Mouse (Mus musculus): ENCODE data around the gene Syt1.

Syt1 gene

DNA sequence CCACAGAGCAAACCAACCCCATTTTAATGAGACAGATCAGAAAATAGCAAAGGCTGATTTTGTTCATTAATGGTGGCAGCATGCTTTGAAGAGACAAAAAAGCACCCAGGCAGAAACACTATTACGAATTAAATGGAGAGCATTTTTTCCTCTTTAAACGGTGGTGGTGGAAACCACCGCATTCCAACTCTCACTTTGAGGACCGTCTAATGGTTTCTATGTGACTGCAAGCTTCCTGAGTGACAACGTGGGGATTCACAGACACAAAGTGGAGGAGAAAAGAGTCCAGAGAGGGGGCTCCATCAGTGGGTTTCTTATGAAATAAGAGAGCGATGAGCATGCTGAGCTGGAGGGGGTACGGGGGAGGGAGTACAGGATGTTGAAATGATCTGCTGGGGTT, 496.1 kb downstream of the Syt1 start:
- no peak for DNase-seq (ENCODE audit: low spot score)

DNA sequence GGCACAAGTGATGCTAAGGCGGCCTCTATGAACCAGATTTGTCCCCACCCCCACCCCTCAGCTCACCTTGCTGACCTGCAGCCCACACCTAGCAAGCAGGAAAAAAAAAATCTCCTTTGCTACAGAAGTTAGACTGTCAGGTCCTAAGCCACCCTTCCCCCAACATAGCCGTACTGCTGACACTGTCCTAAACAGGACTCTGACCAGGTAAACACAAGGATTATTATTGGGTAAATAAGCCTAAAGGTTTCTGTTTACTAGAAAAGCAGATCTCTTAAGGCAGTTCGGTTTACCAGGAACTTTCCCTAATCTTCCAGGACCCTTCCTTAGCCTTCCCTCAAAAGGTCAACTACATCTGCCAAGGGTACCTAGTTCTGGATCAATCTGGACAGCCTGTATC, 501.2 kb downstream of the Syt1 start:
- DNase-seq (ENCODE audit: low spot score) = no peak

DNA sequence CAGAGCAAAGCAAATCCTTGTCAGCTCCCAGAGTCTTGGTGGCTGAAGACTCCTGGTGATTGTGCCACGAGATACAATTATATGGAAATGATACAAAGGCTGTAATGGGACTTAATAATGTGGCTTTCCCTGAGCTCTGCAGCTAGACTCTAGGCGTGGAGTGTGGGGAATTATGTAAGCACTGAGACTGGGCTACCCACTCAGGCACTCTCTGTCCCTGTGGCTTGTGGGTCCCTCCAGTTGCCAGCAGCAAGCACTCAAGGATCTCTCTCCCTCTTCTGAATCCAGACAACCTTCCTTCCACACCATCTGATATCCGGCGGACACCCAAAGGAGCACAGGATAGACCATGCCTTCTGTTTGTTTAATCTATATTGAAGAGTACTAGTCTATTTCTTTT, 503.9 kb downstream of the Syt1 start:
- DNase-seq (ENCODE audit: low spot score) = no peak

DNA sequence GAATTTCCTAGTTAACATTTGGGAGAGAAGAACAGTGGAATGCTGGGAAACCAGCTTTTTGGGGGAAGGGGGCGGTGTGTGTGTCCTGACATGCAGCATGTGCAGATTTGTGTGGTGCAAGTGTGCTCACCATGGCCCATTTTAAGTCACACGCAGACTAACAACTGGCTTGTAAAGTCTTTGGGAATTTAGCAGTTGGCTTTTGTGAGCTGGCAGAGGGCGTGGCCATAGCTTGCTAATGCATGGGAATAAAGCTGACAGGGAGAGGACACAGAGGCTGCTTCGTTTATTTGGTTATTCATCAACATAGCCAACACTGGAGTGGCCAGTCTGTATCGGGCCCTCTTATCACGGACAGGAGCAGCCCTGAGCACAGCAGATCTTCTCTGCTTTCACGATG, 505.9 kb downstream of the Syt1 start:
- DNase-seq (ENCODE audit: low spot score) = no peak

DNA sequence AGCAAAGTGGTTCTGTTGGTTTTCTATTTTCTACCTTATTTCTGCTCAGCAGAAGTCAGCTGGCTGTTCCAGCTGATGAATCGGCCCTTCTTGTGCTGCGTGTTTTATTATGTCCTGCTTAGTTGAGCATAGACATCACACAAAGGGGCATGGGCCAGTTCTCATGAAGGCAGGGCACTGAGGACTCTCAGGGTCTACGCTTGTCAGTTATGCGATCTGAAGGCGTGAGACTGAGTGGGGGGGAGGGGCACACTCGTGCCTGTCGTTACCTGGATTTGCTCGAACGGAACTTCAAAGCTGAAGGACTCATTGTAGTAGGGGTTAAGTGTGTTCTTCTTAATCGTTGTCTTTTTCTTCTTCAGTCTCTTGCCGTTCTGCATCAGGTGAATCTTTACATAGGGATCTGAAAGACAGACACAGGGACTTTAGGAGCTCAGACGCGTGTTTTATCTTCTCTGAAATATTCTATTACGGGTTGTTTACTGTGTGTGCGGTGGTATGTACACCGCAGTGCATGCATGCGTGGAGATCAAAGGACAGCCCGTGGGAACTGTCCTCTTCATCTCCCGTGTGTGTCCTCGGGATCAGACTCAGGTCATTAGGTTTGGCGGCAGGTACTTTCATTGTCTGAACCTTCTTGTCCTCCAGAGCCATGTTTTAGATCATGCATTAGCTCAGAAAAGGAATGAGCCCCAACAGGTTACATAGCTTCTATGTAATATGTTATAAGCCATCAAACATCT, 506.5 kb downstream of the Syt1 start:
- DNase-seq (ENCODE audit: low spot score) = no peak

DNA sequence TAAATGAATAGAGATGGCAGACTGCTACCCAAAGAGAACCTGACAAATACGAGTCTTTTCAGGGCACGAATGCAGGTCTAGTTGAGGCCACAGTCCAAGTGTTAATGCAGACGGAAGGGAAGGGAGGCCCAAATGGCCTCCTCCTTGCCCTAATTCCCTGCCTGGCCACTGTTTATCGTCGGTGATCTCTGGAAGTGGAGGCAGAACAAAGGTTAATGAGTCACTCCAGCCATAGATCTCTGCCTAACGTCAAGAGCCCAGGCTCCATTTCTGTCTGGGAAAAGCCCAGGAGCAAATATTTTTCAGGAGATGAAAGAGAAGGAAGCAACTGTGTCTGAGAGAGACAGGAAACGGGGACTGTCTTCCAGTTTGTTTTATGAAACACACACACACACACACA, 520.6 kb downstream of the Syt1 start:
- no peak for DNase-seq (ENCODE audit: low spot score)

DNA sequence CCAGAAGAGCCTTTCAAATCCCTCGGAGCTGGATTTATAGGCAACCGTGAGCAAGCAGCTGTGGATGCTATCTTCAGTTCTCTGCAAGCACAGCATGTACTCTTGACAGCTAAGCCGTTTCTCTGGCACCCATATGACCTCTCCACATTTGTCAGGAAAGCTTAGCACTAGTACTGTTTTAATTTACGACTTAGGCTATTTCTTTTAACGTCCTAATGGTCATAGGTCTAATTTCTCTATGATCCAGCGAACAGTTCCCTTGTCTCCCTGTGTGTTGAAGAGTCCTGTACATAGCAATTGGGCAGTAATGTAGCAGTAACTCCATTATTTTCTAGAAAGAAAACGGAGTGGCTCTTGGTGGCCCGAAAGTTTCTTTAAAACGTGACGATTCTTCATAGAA, 526.8 kb downstream of the Syt1 start:
- DNase-seq (ENCODE audit: low spot score) = no peak

DNA sequence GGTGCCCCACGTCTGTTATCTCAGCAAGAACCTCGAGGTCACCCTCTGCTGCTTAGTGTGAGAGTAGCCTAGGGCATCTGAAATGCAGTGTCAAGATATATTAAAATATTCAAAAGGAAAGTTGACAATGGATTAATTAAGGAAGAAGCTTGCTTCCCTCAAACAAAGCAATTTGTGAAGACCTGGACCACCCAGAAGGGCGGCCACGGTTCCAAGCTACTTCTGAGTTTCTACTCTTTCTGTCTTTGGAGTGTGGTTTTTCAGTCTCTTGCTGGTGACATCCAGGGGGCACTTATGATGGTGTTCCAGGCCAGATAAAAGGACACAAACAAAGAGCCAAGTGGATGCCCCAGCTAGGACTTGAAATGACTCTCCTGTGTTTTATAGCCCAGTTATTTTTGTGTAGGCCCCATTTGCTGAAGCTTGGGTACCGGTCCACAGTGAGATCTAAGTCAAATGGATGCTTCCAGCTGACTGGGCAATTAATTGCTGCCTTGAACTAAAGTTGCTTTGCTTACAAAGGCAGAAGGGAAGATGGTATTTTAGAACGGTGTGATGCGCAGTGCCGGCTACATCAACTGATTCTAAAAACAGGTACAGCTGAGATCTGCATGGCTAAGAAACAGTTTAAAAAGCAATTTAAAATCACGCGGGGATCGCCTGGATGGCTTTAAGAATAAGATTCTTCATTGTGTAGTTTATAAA, 530.5 kb downstream of the Syt1 start:
- no peak for DNase-seq (ENCODE audit: low spot score)

DNA sequence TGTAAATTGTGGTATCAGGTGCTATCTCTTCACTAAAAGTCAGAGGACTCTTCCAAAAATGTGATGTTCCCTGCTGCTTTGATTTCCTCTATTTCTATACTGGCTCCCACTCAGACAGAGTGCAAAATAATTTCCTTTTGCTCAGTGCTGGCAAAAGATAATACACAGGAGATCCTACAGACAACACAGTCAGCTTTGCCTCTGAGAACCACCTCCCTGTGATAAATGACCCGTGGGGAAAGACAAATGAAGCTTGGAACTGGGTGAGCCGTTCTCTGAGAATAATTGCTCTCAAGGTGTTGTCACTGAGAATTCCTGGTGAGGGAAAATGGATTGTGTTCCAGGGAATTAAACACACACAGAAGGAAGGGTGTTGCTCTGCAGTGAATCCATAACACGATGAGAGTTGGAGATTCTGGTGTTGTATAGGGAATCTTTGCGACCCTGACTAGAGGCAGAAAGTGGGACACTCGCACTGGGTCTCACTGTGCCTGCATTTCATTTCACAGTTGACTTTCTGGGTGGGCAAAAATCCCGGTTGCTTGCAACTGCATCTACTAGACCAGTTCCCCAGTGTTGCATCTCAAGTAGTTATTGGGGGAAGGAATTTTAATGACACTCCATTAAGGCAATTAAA, 540.3 kb downstream of the Syt1 start:
- no peak for DNase-seq (ENCODE audit: low spot score)

DNA sequence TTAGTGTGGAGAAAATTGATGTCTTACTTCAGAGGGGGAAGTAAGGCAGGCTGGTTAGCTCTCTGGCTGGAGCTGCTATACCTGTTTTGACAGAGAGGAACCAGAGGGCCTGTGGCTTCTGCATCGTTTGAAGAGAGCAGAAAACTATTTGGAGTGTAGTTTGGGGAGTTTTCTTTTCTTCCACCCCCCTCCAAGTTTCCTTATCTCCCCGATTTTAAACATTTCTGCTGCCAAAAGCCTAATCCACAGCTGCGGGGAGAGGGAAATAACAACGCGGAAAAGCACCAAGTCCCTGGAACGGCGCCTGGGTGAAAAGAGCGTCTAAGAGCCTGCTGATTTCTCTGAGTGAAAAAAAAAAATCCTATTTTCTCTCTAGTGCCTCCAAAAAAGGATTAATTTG, 544.2 kb downstream of the Syt1 start:
- DNase-seq (ENCODE audit: low spot score) = peak; percentile 68

DNA sequence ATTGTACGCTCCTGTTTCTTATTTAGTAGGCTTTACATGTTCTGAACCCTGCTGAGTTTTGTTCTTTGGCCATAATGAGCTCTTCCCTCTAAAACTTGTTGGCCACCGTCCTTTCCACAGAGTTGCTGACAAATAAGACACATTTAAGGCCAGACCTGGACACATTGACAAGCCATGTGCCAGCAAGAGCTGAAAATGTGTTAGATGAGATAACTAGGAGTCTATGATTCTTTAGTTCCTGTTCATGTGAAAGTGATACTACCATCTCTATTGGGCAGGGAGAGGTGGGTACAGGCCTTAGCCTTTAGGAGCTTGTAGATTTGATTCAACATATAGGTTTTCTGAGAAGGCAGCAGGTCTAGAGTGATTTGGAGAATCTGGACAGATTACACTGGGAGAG, 548.9 kb downstream of the Syt1 start:
- no peak for DNase-seq (ENCODE audit: low spot score)

DNA sequence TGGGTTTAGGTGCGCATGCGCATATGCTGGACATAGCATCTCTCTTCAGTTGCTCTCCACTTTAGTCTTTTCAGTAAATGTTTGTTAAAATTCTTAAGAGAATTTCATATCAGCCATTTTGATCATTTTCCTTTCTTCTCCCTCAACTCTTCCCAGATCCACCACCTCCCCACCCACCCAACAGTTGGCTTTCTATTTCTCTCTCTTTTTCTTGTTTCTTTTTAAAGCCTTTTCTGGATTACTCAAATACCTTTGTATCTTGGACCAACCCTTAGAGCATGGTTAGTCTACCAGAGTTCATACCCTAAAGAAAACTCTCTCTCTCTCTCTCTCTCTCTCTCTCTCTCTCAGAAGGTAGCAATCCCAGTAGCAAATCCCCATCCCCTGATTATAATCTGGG, 553.7 kb downstream of the Syt1 start:
- no peak for DNase-seq (ENCODE audit: low spot score)

DNA sequence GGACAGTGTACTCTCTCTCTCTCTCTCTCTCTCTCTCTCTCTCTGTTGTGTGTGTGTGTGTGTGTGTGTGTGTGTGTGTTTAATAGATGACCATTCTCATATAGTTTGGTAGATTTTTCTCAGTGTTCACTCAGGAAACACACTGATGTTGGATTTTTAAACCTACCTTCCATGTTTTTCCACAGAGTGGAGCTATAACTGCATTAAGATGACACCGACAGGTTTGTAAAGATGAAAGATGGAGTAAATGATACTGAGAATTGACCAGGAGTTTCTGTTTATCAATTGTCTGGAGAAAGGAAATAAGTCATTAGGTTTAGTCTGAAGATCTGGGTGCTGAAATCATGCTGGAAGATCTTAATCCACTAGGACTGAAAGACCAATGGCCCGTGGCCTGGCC, 554.9 kb downstream of the Syt1 start:
- DNase-seq (ENCODE audit: low spot score) = no peak

DNA sequence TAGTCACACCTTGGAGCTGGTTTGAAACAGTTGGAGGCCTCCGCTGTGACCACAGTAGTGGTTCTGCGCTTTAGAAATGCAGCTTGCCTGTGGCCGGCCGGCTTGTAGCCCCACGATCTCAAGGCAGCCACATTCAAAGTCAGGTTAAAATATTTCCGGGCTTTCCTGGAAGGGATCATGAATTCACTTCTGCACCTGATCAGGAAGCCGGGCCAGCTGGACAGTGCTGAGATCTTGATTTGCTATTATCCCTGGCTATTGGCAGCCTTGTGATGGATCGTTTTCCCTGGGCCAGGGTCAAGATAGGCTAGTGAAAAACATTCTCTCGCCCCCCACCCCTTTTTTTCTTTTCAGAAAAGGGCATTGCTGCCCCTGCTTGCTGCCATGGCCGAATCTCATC, 555.6 kb downstream of the Syt1 start:
- no peak for DNase-seq (ENCODE audit: low spot score)

DNA sequence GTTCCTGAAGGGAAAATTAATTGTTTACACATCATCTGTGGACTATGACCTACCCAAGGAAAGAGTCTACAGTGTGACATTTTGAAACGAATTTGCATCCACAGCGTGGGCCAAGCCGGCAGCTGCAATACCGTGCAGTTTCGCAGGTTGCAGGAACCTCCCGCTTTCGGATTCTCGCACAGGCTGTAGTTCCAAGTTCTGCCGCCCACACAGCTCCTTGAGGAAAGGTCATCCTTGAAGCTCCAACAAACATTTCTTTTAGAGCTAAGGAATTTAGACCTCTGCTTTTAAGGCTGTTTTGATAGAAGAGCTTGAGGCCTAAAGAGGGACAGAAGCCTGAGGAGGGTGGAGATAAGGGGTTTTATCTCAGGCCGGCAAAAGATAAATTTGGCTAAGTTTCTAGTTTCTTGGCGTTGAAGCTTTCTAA, 556.1 kb downstream of the Syt1 start:
- peak; percentile 76 for DNase-seq (ENCODE audit: low spot score)

DNA sequence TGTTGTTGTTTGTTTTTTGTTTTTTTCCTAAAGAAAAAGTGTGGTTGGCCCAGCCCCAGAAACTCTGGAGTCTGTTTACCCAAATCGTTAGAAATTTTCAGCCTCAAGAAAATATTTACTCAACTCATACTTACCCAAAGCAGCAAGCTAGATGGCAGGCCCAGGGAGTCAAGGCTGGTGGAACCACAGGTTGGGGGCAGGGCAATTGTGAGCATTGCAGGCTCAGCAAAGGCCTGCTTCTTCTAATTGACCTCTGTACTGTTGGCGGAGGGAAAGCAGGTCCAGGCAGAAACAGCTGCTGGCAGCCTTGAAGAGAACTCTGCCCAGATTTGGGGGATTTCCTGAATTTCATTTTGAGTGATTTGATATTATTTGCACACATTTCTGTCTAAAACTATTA, 557.2 kb downstream of the Syt1 start:
- peak; percentile 76 for DNase-seq (ENCODE audit: low spot score)

DNA sequence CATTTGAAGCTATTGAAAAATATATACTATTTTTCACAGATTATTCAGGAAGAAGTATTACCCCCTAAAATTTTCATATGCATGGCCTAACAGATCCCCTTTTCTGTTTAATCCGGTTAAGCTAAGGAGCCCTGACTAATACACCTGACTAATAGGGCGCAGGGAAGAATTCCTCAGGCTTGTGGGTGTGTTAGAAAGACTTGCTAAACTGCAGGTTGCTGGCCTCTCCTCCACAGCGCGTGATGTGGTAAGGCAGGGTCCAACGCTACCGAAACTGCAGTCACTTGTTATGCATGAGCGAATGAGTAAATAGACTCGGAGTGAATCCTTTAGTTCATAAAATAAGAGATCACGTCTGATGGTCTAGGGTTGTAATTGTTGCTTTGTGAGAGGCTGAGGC, 558.4 kb downstream of the Syt1 start:
- no peak for DNase-seq (ENCODE audit: low spot score)

DNA sequence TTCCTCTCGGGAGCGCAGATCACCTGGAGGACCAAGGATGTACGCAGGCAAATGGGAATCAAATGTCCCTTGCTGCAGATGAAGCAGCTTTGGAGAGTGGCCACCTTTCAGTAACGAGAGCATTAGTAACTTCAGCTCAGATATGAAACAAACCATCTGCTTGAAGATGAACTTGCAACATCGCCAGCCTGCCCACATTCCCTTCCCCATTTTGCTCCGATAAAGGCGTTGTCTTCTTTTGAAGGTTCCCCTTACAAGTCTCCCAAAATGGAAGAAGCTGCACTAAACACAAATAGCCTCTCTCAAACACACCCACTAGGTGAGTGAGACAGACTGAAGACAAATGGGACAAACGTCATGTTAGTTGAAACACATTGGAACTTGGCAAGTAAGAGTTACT, 559.3 kb downstream of the Syt1 start:
- DNase-seq (ENCODE audit: low spot score) = no peak

DNA sequence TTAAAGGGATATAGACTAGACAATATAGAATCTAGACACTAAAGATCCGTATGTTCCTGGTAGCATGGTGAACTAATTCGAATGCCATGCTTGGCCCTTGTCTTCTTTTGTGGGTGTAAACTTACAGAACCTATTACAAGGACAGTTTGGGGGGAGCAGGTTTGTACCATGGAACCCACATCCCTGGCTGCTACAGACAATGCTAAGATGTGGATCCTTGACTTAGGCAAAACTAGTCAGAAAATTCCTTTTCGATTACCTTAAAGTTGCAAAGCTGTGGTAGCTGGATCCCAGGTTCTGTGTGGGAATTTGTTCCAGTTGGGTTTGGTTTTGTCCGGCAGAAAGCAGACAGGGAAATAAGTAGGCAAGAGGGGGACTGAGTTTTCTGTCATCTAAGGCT, 560.4 kb downstream of the Syt1 start:
- DNase-seq (ENCODE audit: low spot score) = no peak

DNA sequence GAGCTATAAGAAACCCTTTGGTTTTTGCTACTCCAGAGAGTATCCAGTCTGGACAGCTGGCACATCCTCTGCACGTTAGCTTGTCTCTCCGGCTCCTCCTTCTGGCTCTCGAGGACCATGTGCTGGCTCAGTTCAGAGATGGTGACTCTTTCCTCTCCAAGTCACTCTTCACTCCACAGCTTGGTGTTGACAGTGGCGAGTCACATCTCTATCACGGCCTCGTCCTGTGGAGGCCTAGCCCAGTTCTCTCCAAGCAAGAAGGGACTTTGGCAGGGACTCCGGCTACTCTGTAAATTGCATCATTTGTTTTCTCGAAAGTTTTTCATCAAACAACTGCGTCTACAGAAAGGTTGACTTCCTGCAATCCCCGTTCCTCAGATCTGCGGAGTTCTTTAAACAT, 562.4 kb downstream of the Syt1 start:
- no peak for DNase-seq (ENCODE audit: low spot score)
